Mouse (Mus musculus) intestine, postnatal 0 days (tissue): ENCODE data around the gene Aatf. TPM values are rescaled to one million over a fixed set of nuclear protein-coding genes. Genes with fewer than 3 reads are reported as not detected.

Experiments
- ATAC-seq: fragments of 200-750 bp; cut with Nextera tagmentation; 2 replicates; pipeline ENCODE4 v1.8.0; 2017; ENCODE audit warnings: mild to moderate bottlenecking, moderate TSS enrichment, moderate library complexity
- H3K27ac ChIP-seq: fragments of 300-500 bp; sonication (generic); 2 replicates; pipeline ENCODE4 v1.5.1; 2014; ENCODE audit warnings: mild to moderate bottlenecking, low read depth, low read length, moderate library complexity
- H3K27me3 ChIP-seq: fragments of 300-500 bp; sonication (generic); replicated peaks from 2 replicates; pipeline ENCODE4 v1.6.1; 2014; ENCODE audit warnings: low read length, mixed read lengths; ENCODE audit not compliant: control insufficient read depth, insufficient read depth
- H3K36me3 ChIP-seq: fragments of 300-500 bp; sonication (generic); 2 replicates; pipeline ENCODE4 v1.6.1; 2014; ENCODE audit warnings: mild to moderate bottlenecking, moderate library complexity; ENCODE audit not compliant: control insufficient read depth, insufficient read depth
- H3K4me1 ChIP-seq: fragments of 300-500 bp; sonication (generic); replicated peaks from 2 replicates; pipeline ENCODE4 v1.6.1; 2014; ENCODE audit warnings: antibody characterized with exemption, low read length, mixed read lengths; ENCODE audit not compliant: control insufficient read depth, insufficient read depth
- H3K4me2 ChIP-seq: fragments of 300-500 bp; sonication (generic); replicated peaks from 2 replicates; pipeline ENCODE4 v1.6.1; 2014; ENCODE audit warnings: low read depth, mild to moderate bottlenecking, moderate library complexity
- H3K4me3 ChIP-seq: fragments of 300-500 bp; sonication (generic); 2 replicates; pipeline ENCODE4 v1.5.1; 2014; ENCODE audit warnings: low read depth, low read length
- H3K9ac ChIP-seq: fragments of 300-500 bp; sonication (generic); 2 replicates; pipeline ENCODE4 v1.6.1; 2014; ENCODE audit warnings: mild to moderate bottlenecking, low read depth, low read length
- H3K9me3 ChIP-seq: fragments of 300-500 bp; sonication (generic); 2 replicates; pipeline ENCODE4 v1.6.1; 2016; ENCODE audit warnings: mixed run types; ENCODE audit not compliant: control insufficient read depth
- CTCF ChIP-seq: sonication (generic); IDR thresholded peaks from 2 replicates; pipeline ENCODE4 v1.5.1; 2016; ENCODE audit warnings: low read depth, mild to moderate bottlenecking, control low read depth, antibody characterized with exemption, moderate library complexity
- WGBS: fragments of 180-500 bp; shearing (Covaris S2); extraction: QIAGEN DNeasy Blood & Tissue Kit; methylation state at CpG from one replicate; pipeline ENCODE4 v1.1.7; 2014; 5-methylcytosine and 5-hydroxymethylcytosine counted together
- polyA plus RNA-seq: library from polyadenylated mRNA; unstranded; fragments of >200 nt; fragmentation: Nextera tagmentation; extraction: Ambion mirVana; gene quantifications from 2 replicates; pipeline ENCODE4 v1.2.1, GENCODE M21; 2015

Aatf gene
- polyA plus RNA-seq, 1 experiment from 2014 or later: 25.6 TPM

- no peak for ATAC-seq
- Histone ChIP-seq H3K4me2 (no peak overlapping the region), H3K9ac (no peak overlapping the region), H3K4me3 (no peak overlapping the region), H3K4me1 (no peaks in the 10 kb centered on the region; the same call in 1 of the 2 replicates), H3K27me3 (peaks cover 77% of the 10 kb centered on the region), H3K27ac (no peak overlapping the region), H3K36me3 (no peaks in the 10 kb centered on the region), H3K9me3 (no peaks in the 10 kb centered on the region)
- TF ChIP-seq CTCF: no peak
- 46% methylated on average over 2 of the region's 2 CpGs for WGBS
Measured at GRCm38 (mm10) chr11:84517431-84517830, 4.1 kb upstream of the Aatf start.

GRCm38 (mm10) chr11:84516501-84517240 lies 3.3 kb upstream of the Aatf start:
- peaks cover 70% of the 10 kb centered on the region for H3K27me3 ChIP-seq

DNA sequence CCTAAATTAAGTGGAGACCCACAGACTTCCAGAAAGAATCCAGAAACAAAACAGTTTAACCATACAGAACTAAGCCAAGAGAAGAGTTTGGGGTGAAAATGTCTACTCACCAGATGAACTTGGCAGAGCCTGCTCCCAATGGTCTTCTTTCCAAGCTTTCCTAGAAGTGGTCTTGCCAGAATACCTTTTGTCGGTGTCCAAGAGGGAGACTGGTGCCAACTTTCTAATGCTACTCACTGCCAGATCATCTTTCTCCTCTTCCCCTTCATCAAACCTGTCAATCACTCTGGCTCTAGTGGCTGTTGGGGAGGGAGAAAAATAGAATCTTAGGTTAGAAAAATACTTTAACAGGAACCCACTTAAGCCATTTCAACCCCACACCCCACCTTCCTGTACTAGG lies 1.3 kb downstream of the Aatf start:
- Histone ChIP-seq H3K27me3 (peaks cover 26% of the 10 kb centered on the region), H3K4me3 (no peak overlapping the region), H3K4me1 (no peaks in the 10 kb centered on the region), H3K9ac (no peak overlapping the region), H3K9me3 (no peaks in the 10 kb centered on the region), H3K27ac (no peak overlapping the region), H3K36me3 (peaks cover 12% of the 10 kb centered on the region; the same call in 1 of the 2 replicates), H3K4me2 (peak overlapping the region; percentile 86)
- 92% methylated on average over 1 of the region's 1 CpGs for WGBS
- no peak for ATAC-seq
- no peak for TF ChIP-seq CTCF

More at GRCm38 (mm10) chr11:84516501-84517240, 3.3 kb upstream of the Aatf start:
- Histone ChIP-seq H3K36me3 (no peaks in the 10 kb centered on the region), H3K4me3 (no peak overlapping the region), H3K27ac (no peak overlapping the region), H3K4me2 (no peak overlapping the region), H3K9ac (no peak overlapping the region), H3K4me1 (no peaks in the 10 kb centered on the region), H3K9me3 (no peaks in the 10 kb centered on the region)
- ATAC-seq: no peak
- 14% methylated on average over 14 of the region's 14 CpGs for WGBS
- TF ChIP-seq CTCF: no peak

GRCm38 (mm10) chr11:84504296-84504695 lies 9.0 kb downstream of the Aatf start:
- no peak overlapping the region for H3K4me2 ChIP-seq
- no peak overlapping the region for H3K9ac ChIP-seq
- WGBS: 96% methylated on average over 1 of the region's 1 CpGs
- no peak overlapping the region for H3K4me3 ChIP-seq
- 0 out of 2 replicates have a peak, but pooled peaks cover 11% of the 10 kb centered on the region for H3K36me3 ChIP-seq
- H3K4me1 ChIP-seq: no peaks in the 10 kb centered on the region
- H3K27ac ChIP-seq: no peak overlapping the region
- ATAC-seq: no peak
- peak; percentile 34 for TF ChIP-seq CTCF
- no peaks in the 10 kb centered on the region for H3K9me3 ChIP-seq
- H3K27me3 ChIP-seq: no peaks in the 10 kb centered on the region

DNA sequence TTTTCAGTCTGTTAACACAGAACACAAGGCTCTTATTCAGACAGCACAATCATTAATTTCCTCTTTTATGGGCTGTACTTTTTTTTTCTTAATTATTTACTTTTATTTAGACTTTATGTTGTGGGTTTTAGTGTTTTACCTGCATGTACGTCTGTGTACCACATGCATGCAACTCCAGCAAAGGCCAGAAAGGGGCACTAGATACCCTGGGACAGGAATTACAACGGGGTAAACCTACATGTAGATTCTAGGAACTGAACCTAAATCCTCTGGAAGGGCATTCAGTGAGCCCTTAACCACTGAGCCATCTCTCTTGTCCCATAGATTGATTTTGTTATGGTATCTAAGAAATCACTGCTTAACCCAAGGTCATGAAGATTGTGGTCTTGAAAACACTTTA lies 15.4 kb downstream of the Aatf start:
- Histone ChIP-seq H3K9ac (no peak overlapping the region), H3K27me3 (no peaks in the 10 kb centered on the region), H3K9me3 (no peaks in the 10 kb centered on the region), H3K36me3 (0 out of 2 replicates have a peak, but pooled peaks cover 8% of the 10 kb centered on the region), H3K4me3 (no peak overlapping the region), H3K4me1 (no peaks in the 10 kb centered on the region), H3K4me2 (no peak overlapping the region), H3K27ac (no peak overlapping the region)
- 72% methylated on average over 2 of the region's 2 CpGs for WGBS
- TF ChIP-seq CTCF: peak; percentile 58
- no peak for ATAC-seq

- Histone ChIP-seq H3K4me2 (no peak overlapping the region), H3K4me3 (no peak overlapping the region), H3K27ac (no peak overlapping the region), H3K27me3 (no peaks in the 10 kb centered on the region), H3K4me1 (no peaks in the 10 kb centered on the region), H3K36me3 (peaks cover 8% of the 10 kb centered on the region; the same call in 1 of the 2 replicates), H3K9me3 (no peaks in the 10 kb centered on the region), H3K9ac (no peak overlapping the region)
- no peak for ATAC-seq
- TF ChIP-seq CTCF: no peak
Measured at GRCm38 (mm10) chr11:84496901-84497300, 16.4 kb downstream of the Aatf start.
